Mouse (Mus musculus) neural tube, embryonic 11.5 days (tissue): ENCODE measurements around the gene Stox2. TPM values are rescaled to one million over a fixed set of nuclear protein-coding genes. Genes with fewer than 3 reads are reported as not detected.
A peak's percentile ranks its signal among the peaks of the same experiment; 100 is the strongest.

Experiments
- ATAC-seq: fragments of 200-750 bp; cut with Nextera tagmentation; 2 replicates; pipeline ENCODE4 v1.8.0; 2017; ENCODE audit warnings: moderate number of reproducible peaks, mild to moderate bottlenecking, moderate TSS enrichment, moderate library complexity; ENCODE audit not compliant: insufficient read depth, low FRiP score, low TSS enrichment
- DNase-seq: peaks from one replicate; pipeline ENCODE4 v3.0.0-alpha.2; 2015; ENCODE audit warnings: low spot score
- H3K27ac ChIP-seq: fragments of 300-500 bp; sonication (generic); 2 replicates; pipeline ENCODE4 v1.5.1; 2014; ENCODE audit warnings: low read depth, mild to moderate bottlenecking, low read length
- H3K27me3 ChIP-seq: fragments of 300-500 bp; sonication (generic); 2 replicates; pipeline ENCODE4 v1.6.1; 2014; ENCODE audit warnings: mild to moderate bottlenecking, low read length, mixed read lengths; ENCODE audit not compliant: control insufficient read depth, insufficient read depth
- H3K36me3 ChIP-seq: fragments of 300-500 bp; sonication (generic); 2 replicates; pipeline ENCODE4 v1.6.1; 2014; ENCODE audit warnings: mild to moderate bottlenecking, low read length, moderate library complexity, mixed read lengths; ENCODE audit not compliant: control insufficient read depth, insufficient read depth
- H3K4me1 ChIP-seq: fragments of 300-500 bp; sonication (generic); 2 replicates; pipeline ENCODE4 v1.6.1; 2014; ENCODE audit warnings: low read length, mixed read lengths; ENCODE audit not compliant: control insufficient read depth, insufficient read depth
- H3K4me2 ChIP-seq: fragments of 300-500 bp; sonication (generic); 2 replicates; pipeline ENCODE4 v1.6.1; 2014; ENCODE audit warnings: low read depth, mild to moderate bottlenecking, moderate library complexity
- H3K4me3 ChIP-seq: fragments of 300-500 bp; sonication (generic); 2 replicates; pipeline ENCODE4 v1.5.1; 2014; ENCODE audit warnings: low read depth, low read length
- H3K9ac ChIP-seq: fragments of 300-500 bp; sonication (generic); 2 replicates; pipeline ENCODE4 v1.6.1; 2014; ENCODE audit warnings: mild to moderate bottlenecking, low read length
- H3K9me3 ChIP-seq: fragments of 300-500 bp; sonication (generic); 2 replicates; pipeline ENCODE4 v1.6.1; 2016; ENCODE audit warnings: low read length; ENCODE audit not compliant: control insufficient read depth
- WGBS: fragments of 180-500 bp; shearing (Covaris S2); extraction: QIAGEN DNeasy Blood & Tissue Kit; methylation state at CpG from one replicate; pipeline ENCODE4 v1.1.7; 2014; 5-methylcytosine and 5-hydroxymethylcytosine counted together
- polyA plus RNA-seq: library from polyadenylated mRNA; unstranded; fragments of >200 nt; fragmentation: Nextera tagmentation; extraction: Ambion mirVana; gene quantifications from 2 replicates; pipeline ENCODE4 v1.2.1, GENCODE M21; 2014

Stox2 gene
- polyA plus RNA-seq, 1 experiment from 2014 or later = 27.9 TPM

DNA sequence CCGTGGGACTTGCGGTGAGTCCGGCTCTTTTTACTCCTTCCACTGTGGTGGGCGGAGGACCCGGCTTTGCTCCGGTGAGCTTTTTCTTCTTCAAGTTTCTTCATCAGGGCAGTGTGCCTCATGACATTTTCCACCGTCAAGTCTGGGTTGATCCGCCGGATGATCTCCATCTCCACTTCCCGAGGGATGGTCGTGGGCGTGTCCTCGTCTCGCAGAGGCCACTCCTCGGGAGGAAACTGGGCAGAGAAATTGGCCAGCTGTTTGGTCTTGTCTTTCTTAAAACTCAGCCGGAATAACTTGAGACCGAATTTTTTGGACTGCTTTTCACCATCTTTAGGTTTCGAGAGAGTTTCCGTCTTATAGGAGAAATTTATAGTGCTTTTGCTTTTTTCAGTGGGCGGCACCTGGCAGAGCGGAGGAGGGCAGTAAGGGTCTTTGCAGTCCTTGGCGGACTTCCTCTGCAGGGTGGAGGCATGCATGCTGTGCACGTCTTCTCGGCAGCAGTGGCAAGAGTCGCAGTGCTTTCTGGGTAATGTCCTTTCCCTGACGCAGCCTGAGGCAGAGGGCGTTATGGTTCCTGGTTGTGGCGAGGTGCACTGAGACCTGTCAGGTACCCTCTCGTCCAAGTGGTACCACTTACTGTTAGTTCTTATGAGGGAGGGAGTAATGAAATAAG, 252.7 kb downstream of the Stox2 start:
- H3K9me3 ChIP-seq = no peaks in the 10 kb centered on the region
- no peaks in the 10 kb centered on the region for H3K4me1 ChIP-seq
- 97% methylated on average over 29 of the region's 29 CpGs for WGBS
- H3K27me3 ChIP-seq = no peaks in the 10 kb centered on the region
- no peak for ATAC-seq
- H3K4me2 ChIP-seq = no peak overlapping the region
- no peak for DNase-seq
- H3K9ac ChIP-seq = no peak overlapping the region
- no peak overlapping the region for H3K4me3 ChIP-seq
- H3K27ac ChIP-seq = no peak overlapping the region
- peaks cover 28% of the 10 kb centered on the region for H3K36me3 ChIP-seq

DNA sequence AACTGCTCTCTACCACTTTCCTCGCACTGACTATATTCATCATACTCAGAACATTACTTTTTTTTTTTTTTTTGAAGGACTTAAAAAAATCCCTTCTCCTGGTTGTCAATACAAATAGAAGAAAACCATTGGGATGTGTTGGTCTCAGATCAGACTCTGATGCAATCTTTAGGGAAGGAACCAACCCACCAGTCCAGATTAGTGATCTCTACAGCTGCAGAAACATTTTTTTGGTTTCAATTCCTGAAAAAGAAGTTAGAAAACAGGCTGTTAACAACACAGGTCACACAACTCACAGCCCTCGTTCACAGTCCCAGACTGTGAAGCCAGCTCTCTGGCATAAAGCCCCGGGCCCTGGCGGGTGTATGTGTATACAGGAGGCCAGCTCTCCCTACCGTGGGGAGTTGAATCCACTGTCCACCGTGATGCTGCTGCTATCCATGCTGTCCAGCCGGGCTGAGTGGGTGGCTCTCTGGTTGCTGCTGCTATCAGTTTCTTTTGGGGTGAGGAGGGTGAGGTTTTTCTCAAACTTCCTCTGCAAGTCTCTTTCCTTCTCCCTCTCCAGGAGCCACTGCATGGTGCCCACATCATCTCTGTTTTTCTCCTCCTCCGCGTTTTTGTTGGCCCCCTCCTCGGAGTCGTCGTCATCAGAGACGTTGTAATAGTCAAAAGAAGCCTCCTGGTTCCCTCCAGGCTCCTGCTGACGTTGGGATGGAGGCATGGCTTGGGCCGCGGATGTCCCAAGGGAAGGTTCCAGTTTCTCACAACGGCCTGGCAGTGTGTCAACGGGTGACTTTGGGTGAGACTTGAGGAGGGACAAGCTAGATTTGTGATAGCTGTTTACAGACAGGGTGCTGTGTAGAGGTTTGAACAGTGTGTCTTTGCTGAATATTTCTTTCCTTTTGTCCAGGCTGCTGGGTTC, 254.5 kb downstream of the Stox2 start:
- Histone ChIP-seq H3K4me2 (no peak overlapping the region), H3K9ac (no peak overlapping the region), H3K9me3 (no peaks in the 10 kb centered on the region), H3K27ac (no peak overlapping the region), H3K4me1 (no peaks in the 10 kb centered on the region), H3K36me3 (peaks cover 28% of the 10 kb centered on the region), H3K4me3 (no peak overlapping the region), H3K27me3 (no peaks in the 10 kb centered on the region)
- no peak for ATAC-seq
- DNase-seq = no peak
- 96% methylated on average over 18 of the region's 18 CpGs for WGBS

DNA sequence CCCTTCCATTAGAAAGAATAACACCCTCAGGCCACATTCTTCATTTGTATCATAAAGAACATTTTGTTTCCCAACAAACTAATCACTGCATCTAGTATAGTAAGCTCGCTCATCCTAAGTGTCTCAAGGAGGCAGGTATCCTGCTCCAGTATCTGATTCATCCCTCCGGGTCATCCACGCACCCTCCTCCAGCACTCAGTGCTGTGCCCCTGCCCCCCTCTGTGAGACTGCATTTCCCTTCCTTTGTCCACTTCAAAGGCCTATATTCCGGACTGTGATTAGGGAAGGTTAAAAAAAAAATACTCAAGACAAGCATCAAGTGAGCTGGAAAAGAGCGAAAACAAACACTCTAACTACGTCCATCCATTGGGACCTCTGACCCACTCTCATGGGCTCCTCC, 260.8 kb downstream of the Stox2 start:
- ATAC-seq = no peak
- Histone ChIP-seq H3K4me2 (no peak overlapping the region), H3K27me3 (no peaks in the 10 kb centered on the region), H3K4me3 (no peak overlapping the region), H3K9ac (no peak overlapping the region), H3K9me3 (no peaks in the 10 kb centered on the region), H3K4me1 (no peaks in the 10 kb centered on the region), H3K27ac (no peak overlapping the region), H3K36me3 (peaks cover 2% of the 10 kb centered on the region)
- WGBS = 36% methylated on average over 6 of the region's 6 CpGs
- no peak for DNase-seq

DNA sequence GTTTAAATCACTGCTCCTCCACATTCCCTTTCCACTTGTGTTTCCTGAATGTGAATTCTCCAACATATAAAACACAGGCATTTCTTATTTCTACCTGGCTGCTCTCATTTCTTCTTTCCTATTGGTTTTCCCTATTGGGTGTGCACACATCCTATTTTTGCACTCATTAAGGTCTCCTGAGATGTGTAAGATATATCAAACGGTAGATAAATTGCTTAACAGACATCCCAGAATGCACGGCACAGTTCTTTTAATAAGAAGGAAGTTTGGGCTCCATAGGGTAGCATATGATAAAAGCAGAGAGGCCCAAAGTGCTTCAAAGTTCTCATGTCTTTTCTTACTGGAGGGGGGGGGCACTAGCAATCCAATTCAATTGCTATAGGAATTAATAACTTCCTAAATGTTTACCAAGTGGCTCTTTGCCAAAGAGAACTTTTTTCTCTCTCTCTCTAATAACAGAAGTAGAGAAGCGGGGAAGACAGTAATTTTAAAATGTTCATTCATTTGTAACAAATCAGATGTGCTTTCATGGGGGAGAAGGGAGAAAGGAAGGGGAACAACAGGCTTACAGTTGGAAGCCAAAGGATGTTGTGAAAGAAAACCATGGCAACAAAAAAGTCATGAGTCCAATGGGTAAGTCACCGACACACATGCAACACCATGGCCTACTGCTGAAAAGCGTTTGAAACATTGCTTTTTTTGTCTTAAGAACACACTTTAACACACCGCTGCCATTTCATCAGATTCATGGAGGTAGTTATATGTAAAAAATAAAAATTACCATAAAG, 263.2 kb downstream of the Stox2 start:
- Histone ChIP-seq H3K4me1 (peaks cover 5% of the 10 kb centered on the region; the same call in 1 of the 2 replicates), H3K9me3 (no peaks in the 10 kb centered on the region), H3K27ac (no peak overlapping the region), H3K4me2 (no peak overlapping the region), H3K27me3 (no peaks in the 10 kb centered on the region), H3K9ac (no peak overlapping the region), H3K36me3 (no peaks in the 10 kb centered on the region; the same call in none of the 2 replicates), H3K4me3 (no peak overlapping the region)
- DNase-seq (no peak), ATAC-seq (no peak)
- 87% methylated on average over 6 of the region's 6 CpGs for WGBS

DNA sequence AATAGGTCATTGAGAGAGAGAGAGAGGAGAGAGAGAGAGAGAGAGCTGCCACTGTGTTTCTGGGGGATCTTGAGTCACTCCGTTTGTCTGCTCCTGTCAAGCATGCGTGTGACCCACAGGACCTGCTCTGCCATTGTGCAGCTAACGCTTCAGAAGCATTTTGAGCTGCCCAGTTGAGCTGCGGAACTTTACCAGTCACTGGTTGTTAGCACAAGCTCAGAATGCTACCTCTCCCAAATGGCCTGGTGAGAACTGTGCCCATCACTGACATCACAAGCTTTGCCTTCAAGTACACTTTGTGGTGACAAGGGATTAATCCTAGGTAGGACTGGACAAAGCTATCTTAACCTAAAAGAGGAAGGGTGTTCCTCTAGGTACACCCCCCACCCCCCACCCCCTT, 263.9 kb downstream of the Stox2 start:
- Histone ChIP-seq H3K4me3 (no peak overlapping the region), H3K9ac (no peak overlapping the region), H3K9me3 (no peaks in the 10 kb centered on the region), H3K4me1 (peaks cover 5% of the 10 kb centered on the region; the same call in 1 of the 2 replicates), H3K27ac (no peak overlapping the region), H3K4me2 (no peak overlapping the region), H3K36me3 (no peaks in the 10 kb centered on the region; the same call in none of the 2 replicates), H3K27me3 (no peaks in the 10 kb centered on the region)
- no peak for ATAC-seq
- WGBS = 83% methylated on average over 4 of the region's 4 CpGs
- DNase-seq = no peak

DNA sequence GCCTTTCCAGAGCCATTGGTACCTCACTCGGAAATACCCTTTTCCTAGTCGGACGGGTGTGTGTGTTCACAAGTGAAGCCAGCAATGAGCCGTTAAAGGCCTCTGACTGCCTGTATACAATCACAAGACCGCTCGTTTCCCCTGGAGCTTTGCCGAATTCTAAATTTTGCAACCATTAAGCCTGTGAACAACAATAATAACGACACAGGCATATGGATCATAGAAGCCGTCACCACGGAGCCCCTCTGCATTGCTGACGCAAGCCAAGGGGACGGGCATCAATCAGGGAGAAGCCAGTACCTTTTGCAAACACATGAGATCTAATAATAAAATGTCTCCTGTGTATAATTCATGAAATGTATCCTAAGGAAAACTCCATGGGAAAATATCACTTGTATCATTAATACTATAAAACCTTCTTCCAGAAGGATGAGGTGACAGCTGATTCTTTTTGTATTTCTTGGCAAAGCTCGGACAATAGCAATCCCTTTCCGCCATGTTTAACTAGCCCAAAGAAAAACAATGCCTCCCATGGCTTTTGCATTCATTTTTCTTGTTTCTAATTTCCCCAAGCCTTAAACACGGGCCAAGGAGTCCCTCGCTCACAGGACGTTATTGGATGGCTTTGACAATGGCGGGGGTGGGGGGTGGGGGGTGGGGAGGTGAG, 265.0 kb downstream of the Stox2 start:
- Histone ChIP-seq H3K9me3 (no peaks in the 10 kb centered on the region), H3K4me3 (no peak overlapping the region), H3K9ac (no peak overlapping the region), H3K36me3 (no peaks in the 10 kb centered on the region; the same call in none of the 2 replicates), H3K4me2 (no peak overlapping the region), H3K27ac (no peak overlapping the region), H3K27me3 (no peaks in the 10 kb centered on the region), H3K4me1 (peaks cover 5% of the 10 kb centered on the region; the same call in 1 of the 2 replicates)
- 81% methylated on average over 18 of the region's 18 CpGs for WGBS
- no peak for ATAC-seq
- DNase-seq = no peak

DNA sequence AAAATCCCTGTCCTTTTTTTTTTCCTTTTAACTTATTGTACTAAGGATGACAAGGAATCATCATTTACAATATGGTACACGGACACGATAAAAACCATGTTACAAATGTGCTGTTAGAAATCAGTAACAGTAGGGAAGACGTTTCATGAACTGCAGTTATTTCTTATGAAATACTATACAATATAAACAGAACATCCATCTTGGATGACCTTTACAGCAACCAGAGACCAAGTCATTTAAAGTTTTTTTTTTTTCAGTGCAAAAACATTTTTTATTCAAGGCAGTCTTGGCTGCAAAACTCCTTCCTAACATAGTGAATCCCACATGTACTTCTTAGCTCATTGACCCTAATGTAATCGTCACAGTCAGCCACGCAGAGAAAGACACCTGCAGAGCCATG, 266.0 kb downstream of the Stox2 start:
- WGBS = 81% methylated on average over 5 of the region's 5 CpGs
- Histone ChIP-seq H3K4me2 (no peak overlapping the region), H3K27ac (no peak overlapping the region), H3K36me3 (no peaks in the 10 kb centered on the region), H3K4me3 (no peak overlapping the region), H3K9ac (no peak overlapping the region), H3K4me1 (peaks cover 5% of the 10 kb centered on the region; the same call in 1 of the 2 replicates), H3K9me3 (no peaks in the 10 kb centered on the region), H3K27me3 (no peaks in the 10 kb centered on the region)
- DNase-seq (no peak), ATAC-seq (no peak)

DNA sequence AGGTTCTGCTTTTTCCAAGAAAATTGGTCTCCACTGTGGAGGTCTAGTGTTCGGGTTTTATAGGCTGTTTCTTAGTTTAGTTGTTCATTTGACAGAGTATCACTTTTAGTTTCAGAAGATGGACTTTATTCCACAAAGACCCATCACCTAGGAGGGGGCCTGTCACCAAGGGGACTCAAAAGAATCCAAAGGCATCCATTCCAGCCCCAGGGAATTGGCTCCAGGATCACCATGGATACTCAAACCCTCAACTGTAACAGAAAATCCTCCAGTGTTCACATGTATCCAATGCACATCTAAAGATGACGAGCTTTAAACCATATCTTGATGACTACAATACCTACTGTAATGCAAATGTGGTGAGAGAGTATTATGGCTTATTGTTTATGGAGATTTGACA, 267.4 kb downstream of the Stox2 start:
- Histone ChIP-seq H3K27me3 (no peaks in the 10 kb centered on the region), H3K36me3 (no peaks in the 10 kb centered on the region), H3K9ac (no peak overlapping the region), H3K4me1 (peaks cover 5% of the 10 kb centered on the region; the same call in 1 of the 2 replicates), H3K27ac (no peak overlapping the region), H3K9me3 (no peaks in the 10 kb centered on the region), H3K4me2 (no peak overlapping the region), H3K4me3 (no peak overlapping the region)
- 70% methylated on average over 2 of the region's 2 CpGs for WGBS
- peak; percentile 29 for DNase-seq
- ATAC-seq = no peak
